Mouse (Mus musculus): ENCODE results near the gene Dnajc11. TPM values are rescaled to one million over a fixed set of nuclear protein-coding genes. Genes with fewer than 3 reads are reported as not detected.

Dnajc11 gene
- polyA plus RNA-seq, 1 experiment from 2014 or later, result 63.8 TPM

DNA sequence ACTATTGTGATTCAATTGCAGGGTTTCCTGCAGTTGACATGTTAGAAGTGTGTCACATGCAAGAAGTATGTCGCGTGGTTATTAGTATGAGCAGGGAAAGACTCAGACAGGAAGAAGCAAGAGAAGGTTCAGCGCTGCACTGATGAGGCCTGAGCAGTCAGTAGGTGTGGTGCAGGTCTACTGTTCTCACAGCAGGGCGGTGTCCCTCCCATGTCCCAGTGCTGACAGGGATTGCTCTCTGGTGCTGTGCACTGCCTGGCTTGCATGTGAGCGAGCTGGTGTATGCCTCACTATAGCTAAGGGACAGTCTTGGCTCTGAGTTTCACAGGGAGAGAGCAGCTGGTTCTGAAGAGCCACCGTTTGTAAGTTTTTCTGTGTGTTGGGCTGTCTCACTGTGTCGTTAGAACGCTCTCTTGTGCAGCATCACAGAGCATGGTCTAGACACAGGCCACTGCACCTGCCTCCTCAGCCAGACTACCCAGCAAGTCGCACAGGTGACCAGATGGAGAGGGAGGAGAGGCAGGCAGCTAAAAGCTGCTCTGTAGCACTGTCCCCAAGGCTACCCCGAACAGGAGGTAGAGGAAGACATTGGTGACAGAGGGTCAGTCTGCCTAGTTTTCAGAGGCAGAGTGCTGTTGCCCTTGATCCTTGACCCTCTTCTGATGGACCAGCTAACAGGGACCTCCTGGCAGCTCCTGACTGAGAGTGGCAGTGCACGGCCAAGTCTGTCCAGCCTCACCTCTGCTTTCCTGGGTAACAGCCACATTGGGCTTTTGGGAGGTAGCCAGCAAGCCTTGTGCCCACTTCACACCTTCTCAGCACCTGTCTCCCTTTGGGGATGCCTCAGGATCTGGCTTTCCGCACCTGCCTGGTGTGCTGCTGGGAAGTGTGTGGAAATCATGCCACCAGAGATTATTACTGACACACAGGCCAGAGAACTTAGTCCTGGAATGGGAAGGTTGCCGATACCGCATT is 15.3 kb downstream of the Dnajc11 start:
- H3K27me3 ChIP-seq (ENCODE audit: control insufficient read depth, insufficient read depth, low read length), result no peaks in the 10 kb centered on the region
- no peak overlapping the region for H3K4me3 ChIP-seq (ENCODE audit: low read length)
- 76% methylated on average over 14 of the region's 14 CpGs for WGBS
- no peaks in the 10 kb centered on the region for H3K9me3 ChIP-seq (replicated peaks; ENCODE audit: control insufficient read depth, low read length)
- peaks cover 14% of the 10 kb centered on the region for H3K36me3 ChIP-seq (ENCODE audit: control insufficient read depth, insufficient read depth)
- no peak for ATAC-seq (replicated peaks; ENCODE audit: extremely low read depth, insufficient read depth, low FRiP score)
- H3K9ac ChIP-seq (ENCODE audit: low read length), result no peak overlapping the region
- H3K27ac ChIP-seq (ENCODE audit: low read length), result 0 out of 2 replicates have a peak overlapping the region, but pooled peaks have one; percentile 24
- peaks cover 16% of the 10 kb centered on the region for H3K4me1 ChIP-seq (ENCODE audit: control insufficient read depth, insufficient read depth, low read length)
- H3K4me2 ChIP-seq (ENCODE audit: low read depth, low read length), result no peak overlapping the region

DNA sequence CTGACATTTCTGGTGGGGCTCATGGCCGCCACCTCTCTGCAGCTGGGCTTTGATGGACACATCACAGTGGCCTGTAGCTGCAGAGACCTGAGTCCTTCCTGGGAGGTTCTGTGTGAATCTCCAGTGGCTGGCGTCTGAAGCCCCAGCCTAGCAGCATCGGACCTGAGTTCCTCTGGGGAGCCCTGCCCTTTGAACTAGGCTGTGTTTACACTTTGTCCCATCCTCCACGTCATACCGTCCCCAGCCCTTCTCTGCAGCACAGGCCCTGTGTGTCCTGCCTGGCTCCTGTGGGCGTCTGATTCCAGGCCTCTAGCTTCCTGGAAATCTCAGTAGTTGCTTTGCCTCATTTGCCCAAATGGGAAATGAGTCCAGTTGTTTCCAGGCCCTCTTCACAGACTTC is 19.7 kb downstream of the Dnajc11 start:
- Histone ChIP-seq H3K9me3 (replicated peaks; ENCODE audit: control insufficient read depth, low read length) (no peaks in the 10 kb centered on the region), H3K4me3 (ENCODE audit: low read length) (no peak overlapping the region), H3K27me3 (ENCODE audit: control insufficient read depth, insufficient read depth, low read length) (no peaks in the 10 kb centered on the region), H3K27ac (ENCODE audit: low read length) (no peak overlapping the region), H3K4me2 (ENCODE audit: low read depth, low read length) (no peak overlapping the region), H3K4me1 (ENCODE audit: control insufficient read depth, insufficient read depth, low read length) (peaks cover 13% of the 10 kb centered on the region), H3K9ac (ENCODE audit: low read length) (no peak overlapping the region), H3K36me3 (ENCODE audit: control insufficient read depth, insufficient read depth) (peaks cover 27% of the 10 kb centered on the region)
- no peak for ATAC-seq (replicated peaks; ENCODE audit: extremely low read depth, insufficient read depth, low FRiP score)
- WGBS, result 87% methylated on average over 6 of the region's 6 CpGs

DNA sequence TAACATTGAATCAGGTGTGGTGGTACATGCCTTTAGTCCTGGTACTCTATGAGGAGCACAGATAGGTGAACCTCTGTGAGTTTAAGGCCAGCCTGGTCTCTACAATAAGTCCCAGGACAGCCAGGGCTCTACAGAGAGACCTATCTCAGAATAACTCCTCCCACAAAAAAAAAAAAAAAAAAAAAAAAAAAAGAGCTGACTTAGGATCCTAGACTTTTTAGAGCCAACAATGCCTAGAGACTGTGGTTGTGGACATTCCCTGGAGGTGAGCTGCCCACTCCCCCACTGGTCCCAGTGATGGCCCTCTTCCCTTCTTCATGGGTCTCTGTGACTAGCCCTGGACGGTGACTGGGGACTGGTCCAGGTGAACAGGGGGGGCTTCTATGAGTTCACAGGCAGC is 22.3 kb downstream of the Dnajc11 start:
- peaks cover 40% of the 10 kb centered on the region for H3K36me3 ChIP-seq (ENCODE audit: control insufficient read depth, insufficient read depth)
- H3K4me1 ChIP-seq (ENCODE audit: control insufficient read depth, insufficient read depth, low read length), result no peaks in the 10 kb centered on the region
- H3K27ac ChIP-seq (ENCODE audit: low read length), result no peak overlapping the region
- H3K4me3 ChIP-seq (ENCODE audit: low read length), result no peak overlapping the region
- no peak overlapping the region for H3K9ac ChIP-seq (ENCODE audit: low read length)
- WGBS, result 93% methylated on average over 1 of the region's 1 CpGs
- no peak for ATAC-seq (replicated peaks; ENCODE audit: extremely low read depth, insufficient read depth, low FRiP score)
- H3K27me3 ChIP-seq (ENCODE audit: control insufficient read depth, insufficient read depth, low read length), result no peaks in the 10 kb centered on the region
- no peaks in the 10 kb centered on the region for H3K9me3 ChIP-seq (replicated peaks; ENCODE audit: control insufficient read depth, low read length)
- H3K4me2 ChIP-seq (ENCODE audit: low read depth, low read length), result no peak overlapping the region

DNA sequence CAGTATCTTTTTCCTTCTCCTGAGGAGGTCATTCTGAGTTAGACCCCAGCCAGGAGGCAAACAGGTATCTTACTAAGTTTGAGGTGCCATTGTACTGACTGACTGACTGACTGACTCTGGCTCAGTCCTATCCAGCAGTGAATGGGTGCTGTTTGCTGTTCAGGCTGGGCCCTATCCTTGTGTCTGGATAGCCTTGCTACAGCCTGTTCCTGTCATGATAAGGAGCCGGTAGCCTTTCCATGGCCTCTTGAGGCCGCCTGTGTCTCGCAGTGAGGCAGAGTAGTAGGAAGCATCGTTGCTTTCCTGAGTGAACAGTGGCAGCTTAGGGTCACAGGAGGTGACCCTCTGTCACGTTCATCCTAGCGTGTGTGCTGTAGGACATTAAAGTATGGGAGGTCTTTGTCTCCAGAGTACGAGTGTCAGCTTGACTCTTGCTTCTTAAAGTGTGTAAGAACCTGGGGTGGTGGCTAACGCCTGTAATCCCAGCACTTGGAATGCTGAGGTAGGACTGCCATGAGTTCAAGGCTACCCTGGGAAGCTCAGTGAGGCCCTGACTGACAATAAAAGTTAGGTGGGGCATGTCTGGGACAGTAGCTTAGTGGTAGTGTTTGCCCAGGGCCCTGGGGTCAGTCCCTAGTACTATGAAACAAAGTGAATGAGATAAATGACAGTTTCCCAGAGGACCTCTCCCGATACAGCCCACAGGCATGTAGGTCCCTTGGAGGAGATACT is 24.3 kb downstream of the Dnajc11 start:
- Histone ChIP-seq H3K4me2 (ENCODE audit: low read depth, low read length) (no peak overlapping the region), H3K9me3 (replicated peaks; ENCODE audit: control insufficient read depth, low read length) (no peaks in the 10 kb centered on the region), H3K4me3 (ENCODE audit: low read length) (no peak overlapping the region), H3K36me3 (ENCODE audit: control insufficient read depth, insufficient read depth) (peaks cover 35% of the 10 kb centered on the region), H3K27me3 (ENCODE audit: control insufficient read depth, insufficient read depth, low read length) (no peaks in the 10 kb centered on the region), H3K27ac (ENCODE audit: low read length) (no peak overlapping the region), H3K4me1 (ENCODE audit: control insufficient read depth, insufficient read depth, low read length) (no peaks in the 10 kb centered on the region), H3K9ac (ENCODE audit: low read length) (no peak overlapping the region)
- 46% methylated on average over 9 of the region's 9 CpGs for WGBS
- no peak for ATAC-seq (replicated peaks; ENCODE audit: extremely low read depth, insufficient read depth, low FRiP score)

DNA sequence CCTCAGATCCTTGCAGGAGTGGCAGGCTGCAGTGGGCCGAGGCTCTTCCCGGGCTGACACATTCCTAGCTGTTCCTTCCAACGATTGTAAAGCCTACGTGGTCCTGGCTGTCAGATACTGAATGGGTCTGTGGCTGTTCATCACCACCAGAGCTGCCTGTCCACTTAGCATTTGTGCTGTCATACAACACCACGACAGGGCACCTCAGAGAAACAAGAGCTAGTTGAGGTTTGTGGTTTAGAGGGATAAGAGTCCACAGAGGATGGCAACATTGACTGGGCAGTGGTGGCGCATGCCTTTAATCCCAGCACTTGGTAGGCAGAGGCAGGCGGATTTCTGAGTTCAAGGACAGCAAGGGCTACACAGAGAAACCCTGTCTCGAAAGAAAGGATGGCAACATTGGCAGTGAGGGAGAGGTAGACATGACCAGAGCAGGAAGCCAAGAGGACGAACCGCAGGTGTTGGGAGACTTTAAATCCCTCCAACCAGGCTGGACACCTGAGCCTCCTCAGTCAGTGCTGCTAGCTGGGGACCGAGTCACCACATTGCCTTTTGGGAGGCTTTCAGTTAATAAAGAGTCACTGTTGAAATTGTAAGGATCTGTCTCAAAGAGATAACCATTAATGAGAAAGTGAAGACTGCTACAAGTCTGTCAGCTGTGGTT is 26.5 kb downstream of the Dnajc11 start:
- Histone ChIP-seq H3K4me3 (ENCODE audit: low read length) (no peak overlapping the region), H3K36me3 (ENCODE audit: control insufficient read depth, insufficient read depth) (peaks cover 36% of the 10 kb centered on the region), H3K4me1 (ENCODE audit: control insufficient read depth, insufficient read depth, low read length) (no peaks in the 10 kb centered on the region), H3K27ac (ENCODE audit: low read length) (no peak overlapping the region), H3K9ac (ENCODE audit: low read length) (no peak overlapping the region), H3K27me3 (ENCODE audit: control insufficient read depth, insufficient read depth, low read length) (no peaks in the 10 kb centered on the region), H3K9me3 (replicated peaks; ENCODE audit: control insufficient read depth, low read length) (0 out of 2 replicates have a peak, but pooled peaks cover 5% of the 10 kb centered on the region), H3K4me2 (ENCODE audit: low read depth, low read length) (no peak overlapping the region)
- no peak for ATAC-seq (replicated peaks; ENCODE audit: extremely low read depth, insufficient read depth, low FRiP score)
- 84% methylated on average over 11 of the region's 11 CpGs for WGBS

DNA sequence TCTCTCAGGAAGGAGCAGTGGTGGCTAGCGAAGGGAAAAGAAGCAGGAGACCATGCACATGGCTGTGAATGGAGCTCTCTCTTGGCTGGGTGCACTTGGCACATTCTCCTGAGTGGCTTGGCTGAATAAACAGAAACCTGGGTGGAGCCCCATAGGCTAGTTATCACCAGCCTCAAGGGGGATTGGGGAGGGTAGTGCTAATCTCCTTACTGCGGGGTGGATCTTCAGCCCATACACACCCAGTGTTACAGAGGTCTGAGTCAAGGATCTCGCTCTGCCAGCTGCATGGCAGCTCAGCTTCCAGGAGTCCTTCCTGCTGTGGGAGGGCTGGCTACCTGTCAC is 27.0 kb downstream of the Dnajc11 start:
- Histone ChIP-seq H3K27me3 (ENCODE audit: control insufficient read depth, insufficient read depth, low read length) (no peaks in the 10 kb centered on the region), H3K9ac (ENCODE audit: low read length) (no peak overlapping the region), H3K4me3 (ENCODE audit: low read length) (no peak overlapping the region), H3K9me3 (replicated peaks; ENCODE audit: control insufficient read depth, low read length) (0 out of 2 replicates have a peak, but pooled peaks cover 5% of the 10 kb centered on the region), H3K4me2 (ENCODE audit: low read depth, low read length) (no peak overlapping the region), H3K36me3 (ENCODE audit: control insufficient read depth, insufficient read depth) (peaks cover 38% of the 10 kb centered on the region), H3K4me1 (ENCODE audit: control insufficient read depth, insufficient read depth, low read length) (no peaks in the 10 kb centered on the region), H3K27ac (ENCODE audit: low read length) (no peak overlapping the region)
- peak; percentile 54; the same call in 1 of the 2 replicates for ATAC-seq (replicated peaks; ENCODE audit: extremely low read depth, insufficient read depth, low FRiP score)
- 68% methylated on average over 3 of the region's 3 CpGs for WGBS

DNA sequence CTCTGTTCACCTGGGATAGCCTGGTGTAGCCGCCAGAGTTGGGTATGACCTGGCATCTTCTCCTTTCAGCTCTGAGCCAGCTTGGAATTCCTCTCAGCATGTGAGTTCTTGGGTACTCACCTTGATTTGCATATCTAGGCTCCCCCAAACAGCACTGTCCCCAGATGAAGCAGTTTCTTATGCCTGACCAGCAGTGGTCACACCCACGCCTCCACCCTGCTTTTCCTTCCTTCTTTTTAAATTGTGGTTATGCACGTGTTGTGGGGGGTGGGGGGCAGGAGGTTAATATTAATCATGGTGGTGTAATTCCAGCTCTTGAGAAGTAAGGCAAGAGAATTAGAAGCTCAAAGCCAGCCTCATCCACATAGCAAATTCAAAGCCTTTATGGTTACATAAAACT is 29.3 kb downstream of the Dnajc11 start:
- H3K36me3 ChIP-seq (ENCODE audit: control insufficient read depth, insufficient read depth), result peaks cover 32% of the 10 kb centered on the region
- no peak for ATAC-seq (replicated peaks; ENCODE audit: extremely low read depth, insufficient read depth, low FRiP score)
- H3K4me1 ChIP-seq (ENCODE audit: control insufficient read depth, insufficient read depth, low read length), result no peaks in the 10 kb centered on the region
- 76% methylated on average over 3 of the region's 3 CpGs for WGBS
- H3K4me2 ChIP-seq (ENCODE audit: low read depth, low read length), result no peak overlapping the region
- H3K9me3 ChIP-seq (replicated peaks; ENCODE audit: control insufficient read depth, low read length), result 0 out of 2 replicates have a peak, but pooled peaks cover 5% of the 10 kb centered on the region
- H3K27me3 ChIP-seq (ENCODE audit: control insufficient read depth, insufficient read depth, low read length), result no peaks in the 10 kb centered on the region
- H3K4me3 ChIP-seq (ENCODE audit: low read length), result no peak overlapping the region
- no peak overlapping the region for H3K27ac ChIP-seq (ENCODE audit: low read length)
- H3K9ac ChIP-seq (ENCODE audit: low read length), result no peak overlapping the region

DNA sequence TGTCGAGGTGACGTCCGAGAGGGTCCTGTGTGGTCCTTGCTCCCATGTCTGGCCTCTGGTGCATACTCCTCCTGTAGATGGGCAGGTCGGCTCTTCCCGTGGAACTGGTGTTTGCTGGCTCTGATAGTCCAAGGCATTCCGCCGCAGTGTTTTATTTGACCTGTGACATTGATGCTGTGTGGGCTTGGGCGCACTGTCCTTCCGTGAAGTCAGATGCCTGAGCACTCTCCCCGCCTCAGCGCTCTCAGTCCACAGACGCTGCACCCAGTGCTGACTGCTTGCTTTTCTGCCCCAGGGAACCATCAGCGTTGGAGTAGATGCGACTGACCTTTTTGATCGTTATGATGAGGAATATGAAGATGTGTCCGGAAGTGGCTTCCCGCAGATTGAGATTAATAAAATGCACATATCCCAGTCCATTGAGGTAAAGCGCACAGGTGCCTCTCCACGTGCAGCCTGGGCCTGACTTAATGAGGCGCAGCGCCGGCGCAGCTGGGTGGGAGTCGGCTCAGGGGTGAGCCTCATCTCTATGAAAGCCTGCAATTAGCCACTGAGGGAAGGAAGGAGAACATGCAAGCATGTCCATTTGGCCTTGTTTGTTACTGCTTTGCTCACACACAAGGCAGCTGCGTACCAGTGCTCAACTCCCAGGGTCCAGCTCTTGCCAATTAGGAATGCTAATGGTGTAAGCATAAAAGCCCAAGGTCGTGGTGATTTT is 34.9 kb downstream of the Dnajc11 start:
- H3K4me1 ChIP-seq (ENCODE audit: control insufficient read depth, insufficient read depth, low read length), result no peaks in the 10 kb centered on the region
- H3K36me3 ChIP-seq (ENCODE audit: control insufficient read depth, insufficient read depth), result peaks cover 16% of the 10 kb centered on the region
- no peaks in the 10 kb centered on the region for H3K27me3 ChIP-seq (ENCODE audit: control insufficient read depth, insufficient read depth, low read length)
- H3K9ac ChIP-seq (ENCODE audit: low read length), result no peak overlapping the region
- H3K4me2 ChIP-seq (ENCODE audit: low read depth, low read length), result no peak overlapping the region
- H3K4me3 ChIP-seq (ENCODE audit: low read length), result no peak overlapping the region
- ATAC-seq (replicated peaks; ENCODE audit: extremely low read depth, insufficient read depth, low FRiP score), result no peak
- no peak overlapping the region for H3K27ac ChIP-seq (ENCODE audit: low read length)
- 0 out of 2 replicates have a peak, but pooled peaks cover 5% of the 10 kb centered on the region for H3K9me3 ChIP-seq (replicated peaks; ENCODE audit: control insufficient read depth, low read length)
- WGBS, result 92% methylated on average over 26 of the region's 26 CpGs

All from heart, embryonic 16.5 days (tissue).